Mouse (Mus musculus) MEL (cell line): ENCODE data around the gene Dbil5. TPM values are rescaled to one million over a fixed set of nuclear protein-coding genes. Genes with fewer than 3 reads are reported as not detected.

Experiments
- DNase-seq: peaks from one replicate; pipeline ENCODE4 v3.0.0; 2011; ENCODE audit warnings: low read depth, low spot score
- H3K27ac ChIP-seq: 2 replicates; pipeline ENCODE4 v1.5.1; 2012; ENCODE audit warnings: low read depth, mild to moderate bottlenecking, control low read depth, low read length, moderate library complexity; ENCODE audit not compliant: control insufficient read depth
- H3K27me3 ChIP-seq, 2 experiments: fragments of 150-350 bp in 1 of 2; sonication (generic) in 1 of 2; 2 replicates each; pipeline ENCODE4 v1.6.1; 2012; ENCODE audit warnings: low read length in 2 of 2, mild to moderate bottlenecking in 2 of 2, improper control_type of control experiment in 1 of 2, moderate library complexity in 1 of 2; ENCODE audit not compliant: insufficient read depth in 2 of 2, control insufficient read depth in 1 of 2
- H3K36me3 ChIP-seq, 2 experiments: 2 replicates each; pipeline ENCODE4 v1.6.1; 2012 to 2014; ENCODE audit warnings: low read length in 2 of 2, improper control_type of control experiment in 1 of 2, inconsistent platforms in 1 of 2, mild to moderate bottlenecking in 1 of 2; ENCODE audit not compliant: insufficient read depth in 2 of 2, control insufficient read depth in 1 of 2
- H3K4me1 ChIP-seq, 2 experiments: fragments of 150-350 bp in 1 of 2; sonication (generic) in 1 of 2; 2 replicates each; pipeline ENCODE4 v1.6.1; 2012; ENCODE audit warnings: low read length in 2 of 2, improper control_type of control experiment in 1 of 2, mild to moderate bottlenecking in 1 of 2; ENCODE audit not compliant: insufficient read depth in 2 of 2, control insufficient read depth in 1 of 2
- H3K4me3 ChIP-seq, 2 experiments: fragments of 150-350 bp in 1 of 2; sonication (generic) in 1 of 2; 2 replicates each; pipeline ENCODE4 v1.5.1; 2012; ENCODE audit warnings: low read depth in 2 of 2, low read length in 2 of 2, mild to moderate bottlenecking in 2 of 2, moderate library complexity in 2 of 2, control low read depth in 1 of 2, improper control_type of control experiment in 1 of 2; ENCODE audit not compliant: control insufficient read depth in 1 of 2, insufficient read depth in 1 of 2
- H3K79me2 ChIP-seq: 2 replicates; pipeline ENCODE4 v1.6.1; 2012; ENCODE audit warnings: mild to moderate bottlenecking, low read length, moderate library complexity; ENCODE audit not compliant: control insufficient read depth, poor library complexity, insufficient read depth
- H3K9ac ChIP-seq: 2 replicates; pipeline ENCODE4 v1.6.1; 2012; ENCODE audit warnings: low read depth, mild to moderate bottlenecking, control low read depth, low read length, moderate library complexity; ENCODE audit not compliant: control insufficient read depth, poor library complexity, severe bottlenecking
- H3K9me3 ChIP-seq: fragments of 150-350 bp; sonication (generic); replicated peaks from 2 replicates; pipeline ENCODE4 v1.6.1; 2012; ENCODE audit warnings: mild to moderate bottlenecking, low read length, improper control_type of control experiment, moderate library complexity; ENCODE audit not compliant: insufficient read depth
- BHLHE40 ChIP-seq: IDR thresholded peaks from 2 replicates; pipeline ENCODE4 v1.6.1; 2012; ENCODE audit warnings: low read depth, mild to moderate bottlenecking, inconsistent platforms, low read length, improper control_type of control experiment, borderline replicate concordance
- CHD1 ChIP-seq: IDR thresholded peaks from 2 replicates; pipeline ENCODE4 v1.6.1; 2012; ENCODE audit warnings: low read depth, mild to moderate bottlenecking, inconsistent platforms, low read length, improper control_type of control experiment
- CHD2 ChIP-seq: IDR thresholded peaks from 2 replicates; pipeline ENCODE4 v1.6.1; 2011; ENCODE audit warnings: low read length, improper control_type of control experiment
- HCFC1 ChIP-seq: IDR thresholded peaks from 2 replicates; pipeline ENCODE4 v1.6.1; 2012; ENCODE audit warnings: low read depth, mild to moderate bottlenecking, inconsistent platforms, low read length, improper control_type of control experiment, moderate library complexity
- KAT2A ChIP-seq: conservative IDR thresholded peaks from 2 replicates; pipeline ENCODE4 v1.6.1; 2012; ENCODE audit warnings: low read depth, low read length, improper control_type of control experiment, inconsistent platforms
- MAX ChIP-seq: IDR thresholded peaks from 2 replicates; pipeline ENCODE4 v1.6.1; 2011; ENCODE audit warnings: low read length, improper control_type of control experiment
- MYB ChIP-seq: IDR thresholded peaks from 2 replicates; pipeline ENCODE4 v1.6.1; 2011; ENCODE audit warnings: mild to moderate bottlenecking, low read depth, low read length, improper control_type of control experiment
- MYC ChIP-seq: IDR thresholded peaks from 2 replicates; pipeline ENCODE4 v1.6.1; 2011; ENCODE audit warnings: low read depth, mild to moderate bottlenecking, low read length, improper control_type of control experiment, moderate library complexity
- POLR2AphosphoS2 ChIP-seq: IDR thresholded peaks from 2 replicates; pipeline ENCODE4 v1.6.1; 2011; ENCODE audit warnings: low read length, improper control_type of control experiment
- POLR2AphosphoS5 ChIP-seq: IDR thresholded peaks from 2 replicates; pipeline ENCODE4 v1.6.1; 2012; ENCODE audit warnings: low read depth, borderline replicate concordance, mild to moderate bottlenecking, inconsistent platforms, low read length, moderate library complexity, mixed read lengths
- USF1 ChIP-seq: IDR thresholded peaks from 2 replicates; pipeline ENCODE4 v1.6.1; 2014; ENCODE audit warnings: low read depth, mild to moderate bottlenecking, inconsistent platforms, low read length, improper control_type of control experiment, moderate library complexity
- ZMIZ1 ChIP-seq: IDR thresholded peaks from 2 replicates; pipeline ENCODE4 v1.6.1; 2012; ENCODE audit warnings: low read depth, mild to moderate bottlenecking, inconsistent platforms, low read length, improper control_type of control experiment, moderate library complexity
- ZNF384 ChIP-seq: IDR thresholded peaks from 2 replicates; pipeline ENCODE4 v1.6.1; 2012; ENCODE audit warnings: low read depth, mild to moderate bottlenecking, inconsistent platforms, low read length, improper control_type of control experiment
- polyA plus RNA-seq, 2 experiments: library from polyadenylated mRNA; stranded (reverse) in 1 of 2; unstranded in 1 of 2; fragments of >175 nt in 1 of 2; fragments of >200 nt in 1 of 2; gene quantifications; 2 replicates each; pipeline versions ENCODE4 v1.2.1 to v1.2.4; 2012; ENCODE audit warnings: low replicate concordance in 2 of 2, low read depth in 1 of 2; ENCODE audit not compliant: insufficient read length in 2 of 2, insufficient read depth in 1 of 2, missing spikeins in 1 of 2
- total RNA-seq: library from RNA; depleted of rRNA; stranded (reverse); fragments of 300-350 nt; gene quantifications from 2 replicates; pipeline ENCODE4 v1.2.3, GENCODE M21; 2012

Gene Dbil5
- total and polyA plus RNA-seq, 3 experiments, result 0.62 to 0.67 TPM; not detected in 1

DNA sequence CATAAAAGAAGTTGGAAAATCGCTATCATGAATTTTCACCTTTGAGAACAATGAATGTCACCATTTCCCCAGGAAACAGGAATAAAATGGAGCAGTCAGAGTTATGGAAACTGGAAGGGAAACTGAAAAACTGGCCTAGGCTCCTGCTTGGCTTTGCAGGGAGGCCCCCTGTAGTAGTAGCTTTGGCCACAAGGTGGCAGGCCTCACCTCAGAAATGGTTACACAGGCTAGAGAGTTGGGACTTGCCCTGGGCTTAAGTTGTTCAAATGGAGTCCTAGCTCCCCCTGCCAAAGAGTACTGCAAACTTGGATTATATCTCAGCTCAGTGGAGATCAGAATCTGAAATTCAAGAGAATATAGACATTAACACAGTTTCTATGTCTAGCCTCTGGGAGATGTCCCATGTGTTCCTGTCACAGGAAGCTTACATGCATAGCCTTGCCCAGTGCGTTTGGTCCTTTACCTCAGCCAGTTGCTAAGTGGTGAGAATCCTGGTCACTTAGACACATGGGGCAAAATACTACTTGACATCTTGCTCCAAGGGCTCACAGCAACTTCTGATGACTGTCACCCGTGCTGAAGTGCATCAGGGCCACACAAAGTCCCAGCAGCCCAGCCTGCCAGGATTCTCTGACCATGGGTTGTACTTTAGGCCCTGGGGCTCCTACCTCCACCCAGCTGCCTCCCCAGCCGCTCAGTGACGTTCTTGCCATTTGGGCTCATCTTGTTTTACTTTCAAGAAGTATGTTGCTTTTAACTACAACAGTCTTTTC lies 35.9 kb downstream of the Dbil5 start (continued):
- TF ChIP-seq MAX (no peak), MYC (no peak), MYB (no peak)

- no peaks in the 10 kb centered on the region for H3K27me3 ChIP-seq
- H3K9ac ChIP-seq, result no peak overlapping the region
- TF ChIP-seq POLR2AphosphoS2 (0 out of 2 replicates have a peak, but pooled peaks have one; percentile 47), ZMIZ1 (no peak), POLR2AphosphoS5 (no peak)
- no peaks in the 10 kb centered on the region; a peak in 1 of 4 replicates for H3K36me3 ChIP-seq
- DNase-seq, result no peak
- H3K27ac ChIP-seq, result no peak overlapping the region
- no peak overlapping the region for H3K4me3 ChIP-seq
- H3K79me2 ChIP-seq, result no peaks in the 10 kb centered on the region
- no peaks in the 10 kb centered on the region for H3K9me3 ChIP-seq
- no peaks in the 10 kb centered on the region for H3K4me1 ChIP-seq
Measured at GRCm38 (mm10) chr11:76253918-76254264, 36.5 kb downstream of the Dbil5 start.

- no peak for DNase-seq
- no peaks in the 10 kb centered on the region for H3K4me1 ChIP-seq
- H3K4me3 ChIP-seq, result no peak overlapping the region
- no peaks in the 10 kb centered on the region for H3K27me3 ChIP-seq
- no peak overlapping the region for H3K9ac ChIP-seq
- no peaks in the 10 kb centered on the region; a peak in 1 of 4 replicates for H3K36me3 ChIP-seq
- H3K9me3 ChIP-seq, result no peaks in the 10 kb centered on the region
- H3K79me2 ChIP-seq, result no peaks in the 10 kb centered on the region
- no peak overlapping the region for H3K27ac ChIP-seq
- no peak for TF ChIP-seq CHD1
- no peak for TF ChIP-seq KAT2A
- TF ChIP-seq USF1, result no peak
- no peak for TF ChIP-seq CHD2
- no peak for TF ChIP-seq BHLHE40
- no peak for TF ChIP-seq MYB
- TF ChIP-seq HCFC1, result no peak
- TF ChIP-seq ZNF384, result no peak
- no peak; the same call in 1 of the 2 replicates for TF ChIP-seq POLR2AphosphoS2
- TF ChIP-seq POLR2AphosphoS5, result no peak
Measured at GRCm38 (mm10) chr11:76255431-76256001, 38.1 kb downstream of the Dbil5 start.
